Mouse (Mus musculus) liver, embryonic 14.5 days (tissue): ENCODE measurements at regions not wholly inside any gene's neighbourhood (a gene's known extent, or its start where the extent isn't known, plus 50 kb on each side); places are given as distances from the start of the nearest gene placed in this dataset.

Source experiments
- ATAC-seq: fragments of 200-750 bp; cut with Nextera tagmentation; 2 replicates; pipeline ENCODE4 v1.8.0; 2017; ENCODE audit warnings: moderate number of reproducible peaks, mild to moderate bottlenecking, moderate library complexity; ENCODE audit not compliant: insufficient read depth
- DNase-seq, 3 experiments: peaks; one replicate each; pipeline ENCODE4 v3.0.0-alpha.2; 2012 to 2013; ENCODE audit warnings: low read depth in 3 of 3, low spot score in 3 of 3
- H3K27ac ChIP-seq: fragments of 300-500 bp; sonication (generic); 2 replicates; pipeline ENCODE4 v1.5.1; 2014; ENCODE audit warnings: moderate library complexity, mild to moderate bottlenecking, control low read depth, inconsistent platforms
- H3K27me3 ChIP-seq: fragments of 300-500 bp; sonication (generic); 2 replicates; pipeline ENCODE4 v1.6.1; 2014; ENCODE audit warnings: mild to moderate bottlenecking, low read length, moderate library complexity; ENCODE audit not compliant: control insufficient read depth, insufficient read depth
- H3K36me3 ChIP-seq: fragments of 300-500 bp; sonication (generic); replicated peaks from 2 replicates; pipeline ENCODE4 v1.6.1; 2014; ENCODE audit warnings: low read depth; ENCODE audit not compliant: control insufficient read depth, insufficient read depth
- H3K4me1 ChIP-seq, 2 experiments: fragments of 200-500 bp in 1 of 2; fragments of 300-500 bp in 1 of 2; sonication (generic) in 1 of 2; replicated peaks; 2 replicates each; pipeline ENCODE4 v1.6.1; 2012 to 2014; ENCODE audit warnings: antibody characterized with exemption in 1 of 2, inconsistent platforms in 1 of 2, low read length in 1 of 2; ENCODE audit not compliant: control insufficient read depth in 2 of 2, insufficient read depth in 2 of 2
- H3K4me2 ChIP-seq: fragments of 300-500 bp; sonication (generic); 2 replicates; pipeline ENCODE4 v1.6.1; 2014; ENCODE audit warnings: low read depth, mild to moderate bottlenecking, control low read depth, moderate library complexity
- H3K4me3 ChIP-seq, 2 experiments: fragments of 200-500 bp in 1 of 2; fragments of 300-500 bp in 1 of 2; sonication (generic) in 1 of 2; 2 replicates each; pipeline ENCODE4 v1.5.1; 2012 to 2014; ENCODE audit warnings: low read depth in 2 of 2, low read length in 2 of 2, mild to moderate bottlenecking in 2 of 2, control low read depth in 1 of 2, inconsistent platforms in 1 of 2, moderate library complexity in 1 of 2; ENCODE audit not compliant: insufficient read depth in 1 of 2
- H3K9ac ChIP-seq: fragments of 300-500 bp; sonication (generic); replicated peaks from 2 replicates; pipeline ENCODE4 v1.6.1; 2014; ENCODE audit warnings: mild to moderate bottlenecking, control low read depth, moderate library complexity
- H3K9me3 ChIP-seq: fragments of 300-500 bp; sonication (generic); 2 replicates; pipeline ENCODE4 v1.6.1; 2016; ENCODE audit warnings: low read length, mixed read lengths; ENCODE audit not compliant: control insufficient read depth
- CTCF ChIP-seq: IDR thresholded peaks from 2 replicates; pipeline ENCODE4 v1.5.1; 2016; ENCODE audit warnings: antibody characterized with exemption, low read depth, control low read depth
- EP300 ChIP-seq: IDR thresholded peaks from 2 replicates; pipeline ENCODE4 v1.6.1; 2016; ENCODE audit warnings: antibody characterized with exemption, low read depth
- WGBS: fragments of 180-500 bp; shearing (Covaris S2); extraction: QIAGEN DNeasy Blood & Tissue Kit; methylation state at CpG from one replicate; pipeline ENCODE4 v1.1.7; 2014; ENCODE audit not compliant: insufficient replicate concordance; 5-methylcytosine and 5-hydroxymethylcytosine counted together

DNA sequence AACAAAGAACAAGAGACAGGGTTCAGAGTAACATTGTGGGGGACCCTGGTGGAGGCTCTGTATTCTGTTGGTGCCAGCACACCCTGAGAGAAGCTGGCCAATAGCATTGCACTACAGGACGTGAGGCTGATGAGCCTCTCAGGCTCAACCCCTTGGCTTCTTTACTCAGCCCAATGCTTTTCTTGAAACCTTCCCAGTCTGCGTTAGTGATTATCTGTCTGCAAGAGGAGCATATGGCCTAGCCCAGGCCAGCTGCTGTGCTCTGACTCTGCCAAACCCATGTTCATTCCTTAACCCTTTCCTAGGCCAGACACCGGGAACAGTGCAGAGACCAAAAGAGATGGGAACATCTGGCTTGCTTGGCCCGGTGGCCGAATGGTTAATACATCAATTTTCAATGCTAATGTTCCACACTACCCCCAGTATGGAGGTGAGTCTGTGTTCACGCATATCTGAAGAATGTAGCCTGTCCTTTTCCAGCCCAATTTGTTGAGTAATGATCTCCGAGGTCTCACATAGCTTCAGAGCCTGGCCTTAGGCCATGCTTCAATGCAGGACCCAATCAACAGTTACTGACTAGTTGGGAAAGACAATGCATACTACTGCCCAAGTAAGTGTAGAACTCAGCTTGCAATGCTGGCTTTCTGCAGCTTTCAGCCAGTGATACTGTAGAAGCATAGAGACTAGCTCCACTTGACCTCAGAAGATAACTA, 192.5 kb downstream of the Etnk1 start:
- 56% methylated on average over 7 of the region's 7 CpGs for WGBS
- H3K4me1 ChIP-seq = no peaks in the 10 kb centered on the region
- H3K27ac ChIP-seq = no peak overlapping the region
- DNase-seq (no peak), ATAC-seq (no peak)
- no peak overlapping the region for H3K4me2 ChIP-seq
- H3K4me3 ChIP-seq = no peak overlapping the region
- H3K9me3 ChIP-seq = no peaks in the 10 kb centered on the region
- no peaks in the 10 kb centered on the region for H3K36me3 ChIP-seq
- no peak for TF ChIP-seq CTCF
- no peak for TF ChIP-seq EP300
- H3K27me3 ChIP-seq = no peaks in the 10 kb centered on the region
- no peak overlapping the region for H3K9ac ChIP-seq

GRCm38 (mm10) chr6:143361149-143361725, 194.2 kb downstream of the Etnk1 start:
- Histone ChIP-seq H3K27ac (no peak overlapping the region), H3K4me1 (no peaks in the 10 kb centered on the region), H3K4me2 (no peak overlapping the region), H3K9ac (no peak overlapping the region), H3K27me3 (no peaks in the 10 kb centered on the region), H3K36me3 (no peaks in the 10 kb centered on the region), H3K4me3 (no peak overlapping the region), H3K9me3 (no peaks in the 10 kb centered on the region)
- WGBS = 11% methylated on average over 5 of the region's 5 CpGs
- DNase-seq (no peak), ATAC-seq (no peak)
- TF ChIP-seq CTCF = no peak
- TF ChIP-seq EP300 = no peak

DNA sequence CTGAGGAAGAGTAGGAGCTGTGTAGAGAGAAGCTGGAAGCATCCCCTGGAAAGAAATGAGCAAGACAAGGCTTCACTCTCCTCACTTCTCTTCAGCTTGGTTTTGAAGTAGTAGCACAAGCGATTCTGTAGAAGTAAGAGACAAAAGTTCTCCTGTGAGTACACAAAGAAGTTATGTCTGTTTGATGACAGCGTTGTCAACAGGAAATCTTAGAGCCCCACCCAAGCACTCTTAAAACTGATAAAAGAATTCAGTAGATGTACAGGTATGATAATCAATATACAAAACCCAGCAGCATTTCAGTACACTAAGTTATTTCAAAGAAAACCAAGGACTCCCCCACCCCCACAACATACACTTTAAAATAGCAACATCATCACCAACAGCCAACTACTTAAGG, 194.9 kb downstream of the Etnk1 start:
- no peak overlapping the region for H3K27ac ChIP-seq
- H3K4me2 ChIP-seq = no peak overlapping the region
- ATAC-seq (no peak), DNase-seq (no peak)
- no peaks in the 10 kb centered on the region for H3K9me3 ChIP-seq
- H3K27me3 ChIP-seq = no peaks in the 10 kb centered on the region
- H3K36me3 ChIP-seq = no peaks in the 10 kb centered on the region
- H3K9ac ChIP-seq = no peak overlapping the region
- no peak overlapping the region for H3K4me3 ChIP-seq
- no peak for TF ChIP-seq CTCF
- TF ChIP-seq EP300 = no peak
- H3K4me1 ChIP-seq = no peaks in the 10 kb centered on the region
- 56% methylated on average over 2 of the region's 2 CpGs for WGBS

GRCm38 (mm10) chr6:143365840-143366239, 198.8 kb downstream of the Etnk1 start:
- 59% methylated on average over 5 of the region's 5 CpGs for WGBS
- Histone ChIP-seq H3K9me3 (no peaks in the 10 kb centered on the region), H3K4me3 (no peak overlapping the region), H3K9ac (no peak overlapping the region), H3K36me3 (no peaks in the 10 kb centered on the region), H3K4me1 (no peaks in the 10 kb centered on the region), H3K27me3 (no peaks in the 10 kb centered on the region), H3K27ac (no peak overlapping the region), H3K4me2 (no peak overlapping the region)
- no peak for ATAC-seq
- peak; percentile 57 for TF ChIP-seq EP300
- no peak for TF ChIP-seq CTCF
- DNase-seq = no peak

- no peak for DNase-seq
- TF ChIP-seq CTCF (no peak), EP300 (no peak)
- H3K36me3 ChIP-seq = no peaks in the 10 kb centered on the region
- no peak overlapping the region for H3K4me2 ChIP-seq
- no peak for ATAC-seq
- no peak overlapping the region for H3K4me3 ChIP-seq
- H3K27me3 ChIP-seq = no peaks in the 10 kb centered on the region
- no peak overlapping the region for H3K27ac ChIP-seq
- no peaks in the 10 kb centered on the region for H3K4me1 ChIP-seq
- H3K9me3 ChIP-seq = no peaks in the 10 kb centered on the region
- 45% methylated on average over 3 of the region's 3 CpGs for WGBS
- H3K9ac ChIP-seq = no peak overlapping the region
Observed at GRCm38 (mm10) chr6:143367804-143368203, 200.8 kb downstream of the Etnk1 start.
